Mouse (Mus musculus): ENCODE measurements at regions not wholly inside any gene's neighbourhood (a gene's known extent, or its start where the extent isn't known, plus 50 kb on each side); places are given as distances from the start of the nearest gene placed in this dataset.

GRCm38 (mm10) chr12:73447172-73447571, 99.0 kb downstream of the Tmem30b start:
- no peak for DNase-seq (ENCODE audit: low spot score)

GRCm38 (mm10) chr12:73446148-73446547, 100.0 kb downstream of the Tmem30b start:
- no peak for DNase-seq (ENCODE audit: low spot score)

- DNase-seq (ENCODE audit: low spot score) = no peak
Observed at GRCm38 (mm10) chr12:73445562-73445961, 100.6 kb downstream of the Tmem30b start.

- no peak for DNase-seq (ENCODE audit: low spot score)
Observed at GRCm38 (mm10) chr12:73445128-73445527, 101.1 kb downstream of the Tmem30b start.

GRCm38 (mm10) chr12:73441326-73441725, 104.9 kb downstream of the Tmem30b start:
- DNase-seq (ENCODE audit: low spot score) = no peak

GRCm38 (mm10) chr12:73434684-73435083, 111.5 kb downstream of the Tmem30b start:
- DNase-seq (ENCODE audit: low spot score) = no peak

- DNase-seq (ENCODE audit: low spot score) = no peak
Observed at GRCm38 (mm10) chr12:73432546-73432945, 113.6 kb downstream of the Tmem30b start.

- no peak for DNase-seq (ENCODE audit: low spot score)
Observed at GRCm38 (mm10) chr12:73428171-73428570, 118.0 kb downstream of the Tmem30b start.

GRCm38 (mm10) chr12:73424814-73425213, 121.4 kb downstream of the Tmem30b start:
- DNase-seq (ENCODE audit: low spot score) = no peak

GRCm38 (mm10) chr12:73417101-73417500, 129.1 kb downstream of the Tmem30b start:
- no peak for DNase-seq (ENCODE audit: low spot score)

- DNase-seq (ENCODE audit: low spot score) = no peak
Observed at GRCm38 (mm10) chr12:73416367-73416897, 129.8 kb downstream of the Tmem30b start.

- no peak for DNase-seq (ENCODE audit: low spot score)
Observed at GRCm38 (mm10) chr12:73415856-73416366, 129.3 kb downstream of the Slc38a6 start.

GRCm38 (mm10) chr12:73413439-73414196, 127.0 kb downstream of the Slc38a6 start:
- no peak for DNase-seq (ENCODE audit: low spot score)

GRCm38 (mm10) chr12:73412500-73412899, 125.9 kb downstream of the Slc38a6 start:
- DNase-seq (ENCODE audit: low spot score) = no peak

GRCm38 (mm10) chr12:73410924-73411323, 124.3 kb downstream of the Slc38a6 start:
- no peak for DNase-seq (ENCODE audit: low spot score)

- DNase-seq (ENCODE audit: low spot score) = no peak
Observed at GRCm38 (mm10) chr12:73409481-73410085, 123.0 kb downstream of the Slc38a6 start.

- DNase-seq (ENCODE audit: low spot score) = no peak
Observed at GRCm38 (mm10) chr12:73408614-73409013, 122.0 kb downstream of the Slc38a6 start.

GRCm38 (mm10) chr12:73408165-73408564, 121.6 kb downstream of the Slc38a6 start:
- no peak for DNase-seq (ENCODE audit: low spot score)

- no peak for DNase-seq (ENCODE audit: low spot score)
Observed at GRCm38 (mm10) chr12:73406556-73407087, 120.0 kb downstream of the Slc38a6 start.

- no peak for DNase-seq (ENCODE audit: low spot score)
Observed at GRCm38 (mm10) chr12:73405583-73405982, 119.0 kb downstream of the Slc38a6 start.

GRCm38 (mm10) chr12:73405106-73405505, 118.5 kb downstream of the Slc38a6 start:
- no peak for DNase-seq (ENCODE audit: low spot score)

- DNase-seq (ENCODE audit: low spot score) = no peak
Observed at GRCm38 (mm10) chr12:73403906-73404474, 117.4 kb downstream of the Slc38a6 start.

Measured in layer of hippocampus, adult 9-10 months (tissue).